Mouse (Mus musculus): ENCODE data around the gene Sdhd.
A peak's percentile ranks its signal among the peaks of the same experiment; 100 is the strongest.

Gene Sdhd

GRCm38 (mm10) chr9:50586955-50587354 lies 16.7 kb downstream of the Sdhd start:
- DNase-seq (ENCODE audit: low spot score), result no peak

- DNase-seq (ENCODE audit: low spot score), result no peak
These were observed 18.3 kb downstream of the Sdhd start for GRCm38 (mm10) chr9:50585145-50585818.

- DNase-seq (ENCODE audit: low spot score), result no peak
These were observed 23.2 kb downstream of the Sdhd start for GRCm38 (mm10) chr9:50580370-50580769.

- DNase-seq (ENCODE audit: low spot score), result peak; percentile 19
These were observed 33.8 kb downstream of the Sdhd start for GRCm38 (mm10) chr9:50569599-50570525.

GRCm38 (mm10) chr9:50567881-50568280 lies 35.7 kb downstream of the Sdhd start:
- DNase-seq (ENCODE audit: low spot score), result no peak

GRCm38 (mm10) chr9:50567372-50567771 lies 36.2 kb downstream of the Sdhd start:
- DNase-seq (ENCODE audit: low spot score), result no peak

GRCm38 (mm10) chr9:50565940-50566339 lies 37.7 kb downstream of the Sdhd start:
- no peak for DNase-seq (ENCODE audit: low spot score)

GRCm38 (mm10) chr9:50565173-50565572 lies 38.4 kb downstream of the Sdhd start:
- no peak for DNase-seq (ENCODE audit: low spot score)

GRCm38 (mm10) chr9:50561918-50562360 lies 41.7 kb downstream of the Sdhd start:
- no peak for DNase-seq (ENCODE audit: low spot score)

GRCm38 (mm10) chr9:50561145-50561917 lies 42.3 kb downstream of the Sdhd start, which contains the start of gene Tex12:
Gene Tex12, minus strand, starts transcription at chr9:50561325.
- DNase-seq (ENCODE audit: low spot score), result no peak

GRCm38 (mm10) chr9:50555094-50555446 lies 48.5 kb downstream of the Sdhd start, which contains the start of gene Bco2:
Gene Bco2, minus strand, starts transcription at chr9:50555181.
- no peak for DNase-seq (ENCODE audit: low spot score)

- DNase-seq (ENCODE audit: low spot score), result no peak
These were observed 49.1 kb downstream of the Sdhd start, which contains the start of gene Il18 for GRCm38 (mm10) chr9:50554241-50555093. Gene Il18, plus strand, starts transcription at chr9:50554827.

GRCm38 (mm10) chr9:50553547-50553946 lies 50.1 kb downstream of the Sdhd start:
- DNase-seq (ENCODE audit: low spot score), result no peak

GRCm38 (mm10) chr9:50552206-50552605 lies 51.4 kb downstream of the Sdhd start:
- no peak for DNase-seq (ENCODE audit: low spot score)

GRCm38 (mm10) chr9:50548936-50549335 lies 54.7 kb downstream of the Sdhd start:
- no peak for DNase-seq (ENCODE audit: low spot score)

GRCm38 (mm10) chr9:50547859-50548478 lies 55.6 kb downstream of the Sdhd start:
- no peak for DNase-seq (ENCODE audit: low spot score)
